Mouse (Mus musculus) right cerebral cortex, postnatal 4 days (tissue): Measurements from ENCODE around the gene Tm9sf1.

ENCODE experiments used
- DNase-seq: peaks from one replicate; pipeline ENCODE4 v3.0.0-alpha.2; 2022

Tm9sf1 gene

DNA sequence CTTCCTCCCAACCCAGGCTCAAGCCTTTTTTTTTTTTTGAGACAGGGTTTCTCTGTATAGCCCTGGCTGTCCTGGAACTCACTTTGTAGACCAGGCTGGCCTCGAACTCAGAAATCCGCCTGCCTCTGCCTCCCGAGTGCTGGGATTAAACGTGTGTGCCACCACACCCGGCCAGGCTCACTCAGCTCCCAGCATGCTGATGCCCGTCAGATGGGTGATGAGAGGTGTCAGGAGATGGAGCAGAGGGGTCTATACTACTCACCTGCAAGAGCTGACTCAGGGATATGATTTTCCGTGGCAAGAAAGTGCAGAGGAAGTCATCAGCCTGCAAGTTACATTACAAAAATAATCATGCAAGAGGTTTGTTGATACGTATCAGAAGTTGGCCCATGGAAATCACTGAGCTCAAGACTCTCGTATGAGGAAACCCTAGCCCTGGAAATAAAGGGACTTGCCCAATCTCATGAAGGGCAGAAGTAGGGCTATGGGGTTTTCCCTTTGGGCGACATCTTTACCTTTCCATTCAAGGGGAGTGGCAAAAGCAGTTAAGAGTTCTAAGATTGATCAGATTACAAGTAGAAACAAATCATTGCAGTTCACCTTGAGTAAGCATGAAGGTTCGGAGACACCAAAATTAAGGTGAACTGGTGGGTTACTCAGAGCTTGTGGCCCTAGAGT, 53.7 kb downstream of the Tm9sf1 start:
- DNase-seq, result no peak

DNA sequence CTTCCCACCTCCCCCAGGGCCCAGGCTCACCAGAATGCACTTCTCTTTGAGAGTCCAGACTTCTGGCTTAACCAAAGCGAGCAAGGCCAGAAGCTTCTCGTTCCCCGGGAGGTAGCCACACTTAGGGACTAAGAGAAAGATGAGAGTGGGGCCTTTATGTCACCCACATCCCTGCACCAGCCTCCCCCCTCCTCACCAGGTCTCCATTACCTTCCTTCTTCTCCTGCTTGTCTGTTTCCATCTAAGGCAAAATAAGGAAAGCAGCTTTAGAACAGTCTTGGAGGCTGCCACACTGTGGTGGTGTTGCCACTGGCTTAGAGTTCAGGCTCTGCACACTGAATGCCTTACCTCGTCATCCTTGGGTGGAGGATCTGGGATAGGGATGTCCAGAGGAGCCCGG, 54.3 kb downstream of the Tm9sf1 start:
- DNase-seq, result no peak

DNA sequence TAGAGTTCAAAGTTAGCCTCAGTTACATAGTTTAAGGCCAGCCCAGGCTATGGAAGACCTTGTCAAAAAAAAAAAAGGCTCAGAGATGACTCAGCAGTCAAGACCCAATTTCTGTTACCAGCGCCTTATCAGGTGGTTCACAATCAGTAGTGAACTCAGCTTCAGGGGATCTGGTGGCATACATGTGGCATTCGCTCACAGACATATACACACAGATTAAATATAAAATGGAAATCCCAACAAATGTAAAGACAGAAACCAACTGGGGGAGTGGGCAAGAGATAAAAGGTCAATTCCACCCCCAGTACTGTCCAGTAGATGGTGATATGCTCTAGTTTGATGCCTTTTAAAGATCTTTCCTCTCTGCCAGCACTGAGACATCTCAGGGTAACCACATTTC, 57.5 kb downstream of the Tm9sf1 start:
- DNase-seq, result no peak
